Mouse (Mus musculus): ENCODE results near the gene Mettl23. TPM values are rescaled to one million over a fixed set of nuclear protein-coding genes. Genes with fewer than 3 reads are reported as not detected.

Mettl23 gene
- 34.0 TPM for polyA plus RNA-seq (2012; fragmentation: generic; extraction: Trizol)

GRCm38 (mm10) chr11:116843261-116844233 lies at the start of gene Mettl23, which contains the start of gene Jmjd6:
Gene Mettl23 (plus strand): TSS chr11:116843278.
Gene Jmjd6 (minus strand): TSS chr11:116843449.
- Histone ChIP-seq H3K27me3 (ENCODE audit: control insufficient read depth, insufficient read depth, insufficient read length) (no peaks in the 10 kb centered on the region), H3ac (ENCODE audit: control insufficient read depth, insufficient read length) (peak within 1 kb of the TSS; percentile 76), H3K36me3 (ENCODE audit: control insufficient read depth, insufficient read depth) (peaks cover 33% of the 10 kb centered on the region), H3K4me3 (peak within 1 kb of the TSS; percentile 93), H3K79me2 (ENCODE audit: control insufficient read depth, insufficient read depth) (peaks cover 48% of the 10 kb centered on the region), H3K4me2 (ENCODE audit: low read depth) (peak within 1 kb of the TSS; percentile 98)
- TF ChIP-seq POLR2A (IDR thresholded peaks at IDR 0.05; ENCODE audit: insufficient read length, low read depth) (peak; percentile 50), POLR2AphosphoS2 (IDR thresholded peaks at IDR 0.05; ENCODE audit: insufficient read length, low read depth) (peak; percentile 85), CEBPB (IDR thresholded peaks at IDR 0.05; ENCODE audit: insufficient read depth, poor library complexity, severe bottlenecking) (no peak), MYOG (IDR thresholded peaks at IDR 0.05; ENCODE audit: control insufficient read depth in 1 of 3, insufficient read depth in 1 of 3, insufficient read length in 2 of 3, low read depth in 2 of 3) (peak in 1 of 3 experiments; percentile 17), SRF (IDR thresholded peaks at IDR 0.05; ENCODE audit: control insufficient read depth, insufficient read length, low read depth) (peak; percentile 74), MYOD1 (IDR thresholded peaks at IDR 0.05; ENCODE audit: control insufficient read depth in 1 of 3, insufficient read length in 2 of 3, low read depth in 2 of 3) (no peak), E2F4 (IDR thresholded peaks at IDR 0.05; ENCODE audit: insufficient read depth) (peak; percentile 40), TCF3 (IDR thresholded peaks at IDR 0.05; ENCODE audit: insufficient read length, low read depth) (no peak), MAX (IDR thresholded peaks at IDR 0.05; ENCODE audit: low read depth) (no peak), REST (IDR thresholded peaks at IDR 0.05; ENCODE audit: insufficient read depth, insufficient read length) (peak; percentile 23)

GRCm38 (mm10) chr11:116799364-116799763 lies 43.7 kb upstream of the Mettl23 start:
- no peak overlapping the region for H3K4me3 ChIP-seq
- no peak overlapping the region for H3ac ChIP-seq (ENCODE audit: control insufficient read depth, insufficient read length)
- no peaks in the 10 kb centered on the region for H3K27me3 ChIP-seq (ENCODE audit: control insufficient read depth, insufficient read depth, insufficient read length)
- no peaks in the 10 kb centered on the region for H3K36me3 ChIP-seq (ENCODE audit: control insufficient read depth, insufficient read depth)
- H3K79me2 ChIP-seq (ENCODE audit: control insufficient read depth, insufficient read depth): no peaks in the 10 kb centered on the region
- no peak overlapping the region for H3K4me2 ChIP-seq (ENCODE audit: low read depth)
- TF ChIP-seq MYOG (IDR thresholded peaks at IDR 0.05; ENCODE audit: control insufficient read depth in 1 of 3, insufficient read depth in 1 of 3, insufficient read length in 2 of 3, low read depth in 2 of 3): no peak

- no peaks in the 10 kb centered on the region for H3K36me3 ChIP-seq (ENCODE audit: control insufficient read depth, insufficient read depth)
- no peaks in the 10 kb centered on the region for H3K79me2 ChIP-seq (ENCODE audit: control insufficient read depth, insufficient read depth)
- H3K4me2 ChIP-seq (ENCODE audit: low read depth): no peak overlapping the region
- H3K4me3 ChIP-seq: no peak overlapping the region
- TF ChIP-seq POLR2AphosphoS2 (IDR thresholded peaks at IDR 0.05; ENCODE audit: insufficient read length, low read depth) (peak; percentile 53), REST (IDR thresholded peaks at IDR 0.05; ENCODE audit: insufficient read depth, insufficient read length) (no peak)
- H3ac ChIP-seq (ENCODE audit: control insufficient read depth, insufficient read length): no peak overlapping the region
- H3K27me3 ChIP-seq (ENCODE audit: control insufficient read depth, insufficient read depth, insufficient read length): no peaks in the 10 kb centered on the region
Observed at GRCm38 (mm10) chr11:116801106-116801505, 42.0 kb upstream of the Mettl23 start.

- H3K4me3 ChIP-seq: no peak overlapping the region
- H3K4me2 ChIP-seq (ENCODE audit: low read depth): no peak overlapping the region
- H3K27me3 ChIP-seq (ENCODE audit: control insufficient read depth, insufficient read depth, insufficient read length): no peaks in the 10 kb centered on the region
- H3K36me3 ChIP-seq (ENCODE audit: control insufficient read depth, insufficient read depth): no peaks in the 10 kb centered on the region
- no peaks in the 10 kb centered on the region for H3K79me2 ChIP-seq (ENCODE audit: control insufficient read depth, insufficient read depth)
- no peak overlapping the region for H3ac ChIP-seq (ENCODE audit: control insufficient read depth, insufficient read length)
- TF ChIP-seq CEBPB (IDR thresholded peaks at IDR 0.05; ENCODE audit: insufficient read depth, poor library complexity, severe bottlenecking) (no peak), TCF3 (IDR thresholded peaks at IDR 0.05; ENCODE audit: insufficient read length, low read depth) (no peak), POLR2AphosphoS2 (IDR thresholded peaks at IDR 0.05; ENCODE audit: insufficient read length, low read depth) (peak; percentile 78), MYOD1 (IDR thresholded peaks at IDR 0.05; ENCODE audit: control insufficient read depth in 1 of 3, insufficient read length in 2 of 3, low read depth in 2 of 3) (peak; percentile 87 to 92 (median 91))
Observed at GRCm38 (mm10) chr11:116802709-116803108, 40.4 kb upstream of the Mettl23 start.

- no peaks in the 10 kb centered on the region for H3K27me3 ChIP-seq (ENCODE audit: control insufficient read depth, insufficient read depth, insufficient read length)
- no peaks in the 10 kb centered on the region for H3K79me2 ChIP-seq (ENCODE audit: control insufficient read depth, insufficient read depth)
- no peak overlapping the region for H3ac ChIP-seq (ENCODE audit: control insufficient read depth, insufficient read length)
- H3K36me3 ChIP-seq (ENCODE audit: control insufficient read depth, insufficient read depth): peaks cover 11% of the 10 kb centered on the region
- peak overlapping the region; percentile 18 for H3K4me2 ChIP-seq (ENCODE audit: low read depth)
- TF ChIP-seq SRF (IDR thresholded peaks at IDR 0.05; ENCODE audit: control insufficient read depth, insufficient read length, low read depth) (no peak), MYOD1 (IDR thresholded peaks at IDR 0.05; ENCODE audit: control insufficient read depth in 1 of 3, insufficient read length in 2 of 3, low read depth in 2 of 3) (peak in 1 of 3 experiments; percentile 3), POLR2AphosphoS2 (IDR thresholded peaks at IDR 0.05; ENCODE audit: insufficient read length, low read depth) (peak; percentile 34), POLR2A (IDR thresholded peaks at IDR 0.05; ENCODE audit: insufficient read length, low read depth) (no peak)
- no peak overlapping the region for H3K4me3 ChIP-seq
Observed at GRCm38 (mm10) chr11:116806136-116807071, 36.7 kb upstream of the Mettl23 start.

All from myocyte (in vitro differentiated cells).